Mouse (Mus musculus): ENCODE data around the gene Sod3. TPM values are rescaled to one million over a fixed set of nuclear protein-coding genes. Genes with fewer than 3 reads are reported as not detected.
A peak's percentile ranks its signal among the peaks of the same experiment; 100 is the strongest.

The Sod3 gene
- polyA plus RNA-seq (2015; fragmentation: Nextera tagmentation; extraction: Ambion mirVana), result 7.3 and 9.2 TPM in 2 replicates

DNA sequence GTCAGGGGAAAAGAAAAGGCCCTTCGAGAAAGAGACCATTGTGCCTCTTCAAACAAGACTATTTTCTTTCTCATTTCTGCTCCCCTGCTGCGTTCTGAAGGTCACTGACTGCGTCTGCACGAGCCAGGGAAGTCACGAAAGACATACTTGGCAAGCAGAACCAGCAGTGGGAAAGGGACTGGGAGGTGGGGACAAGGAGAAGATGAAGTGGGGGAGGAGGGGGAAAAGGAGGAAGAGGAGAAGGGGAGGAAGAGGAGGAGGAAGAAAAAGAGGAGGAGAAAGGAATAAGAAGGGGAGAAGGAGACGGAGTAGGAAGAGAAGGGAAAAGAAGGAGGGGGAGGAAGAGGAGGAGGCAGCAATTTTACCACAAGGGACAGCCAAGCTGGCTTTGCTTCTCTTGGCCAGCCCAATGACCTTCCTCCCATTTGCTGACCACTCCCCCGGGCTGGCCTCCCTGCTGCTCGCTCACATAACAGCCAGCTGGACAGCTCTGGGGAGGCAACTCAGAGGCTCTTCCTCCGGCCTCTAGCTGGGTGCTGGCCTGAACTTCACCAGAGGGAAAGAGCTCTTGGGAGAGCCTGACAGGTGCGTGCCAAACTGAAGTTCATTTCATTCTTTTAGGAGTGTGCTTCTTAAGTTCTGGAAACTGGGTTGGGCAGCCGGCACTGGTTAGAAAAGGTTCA is at the start of gene Sod3:
Sod3 (plus strand) TSS at position 324 of the 683 bp plus-strand sequence.
- no peak within 1 kb of the TSS for H3K4me3 ChIP-seq (ENCODE audit: low read depth, low read length)
- H3K4me1 ChIP-seq (ENCODE audit: control insufficient read depth, low read depth, low read length), result no peaks in the 10 kb centered on the region
- H3K9me3 ChIP-seq (replicated peaks; ENCODE audit: control insufficient read depth, low read length), result no peaks in the 10 kb centered on the region
- H3K4me2 ChIP-seq (ENCODE audit: low read depth, low read length), result no peak within 1 kb of the TSS
- H3K27ac ChIP-seq (ENCODE audit: low read length), result no peak within 1 kb of the TSS
- no peak within 1 kb of the TSS for H3K9ac ChIP-seq (ENCODE audit: low read depth, low read length)
- WGBS (ENCODE audit: insufficient replicate concordance), result 36% methylated on average over 11 of the region's 11 CpGs
- no peaks in the 10 kb centered on the region for H3K36me3 ChIP-seq (ENCODE audit: control insufficient read depth, insufficient read depth)
- peak; percentile 54 for ATAC-seq (ENCODE audit: low read depth)
- no peaks in the 10 kb centered on the region; the same call in 1 of the 2 replicates for H3K27me3 ChIP-seq (ENCODE audit: control insufficient read depth, insufficient read depth, low read depth, low read length)

- no peaks in the 10 kb centered on the region for H3K36me3 ChIP-seq (ENCODE audit: control insufficient read depth, insufficient read depth)
- whole genome bisulfite sequencing (ENCODE audit: insufficient replicate concordance), result 66% methylated on average over 7 of the region's 7 CpGs
- no peak overlapping the region for H3K4me3 ChIP-seq (ENCODE audit: low read depth, low read length)
- H3K4me1 ChIP-seq (ENCODE audit: control insufficient read depth, low read depth, low read length), result no peaks in the 10 kb centered on the region
- H3K9me3 ChIP-seq (replicated peaks; ENCODE audit: control insufficient read depth, low read length), result no peaks in the 10 kb centered on the region
- no peak overlapping the region for H3K27ac ChIP-seq (ENCODE audit: low read length)
- no peak overlapping the region for H3K9ac ChIP-seq (ENCODE audit: low read depth, low read length)
- H3K27me3 ChIP-seq (ENCODE audit: control insufficient read depth, insufficient read depth, low read depth, low read length), result no peaks in the 10 kb centered on the region
- no peak overlapping the region for H3K4me2 ChIP-seq (ENCODE audit: low read depth, low read length)
- ATAC-seq (ENCODE audit: low read depth), result no peak
Measured at GRCm38 (mm10) chr5:52316926-52317325, 46.7 kb upstream of the Sod3 start.

GRCm38 (mm10) chr5:52319499-52319898 is 44.1 kb upstream of the Sod3 start:
- Histone ChIP-seq H3K27ac (ENCODE audit: low read length) (no peak overlapping the region), H3K4me2 (ENCODE audit: low read depth, low read length) (no peak overlapping the region), H3K27me3 (ENCODE audit: control insufficient read depth, insufficient read depth, low read depth, low read length) (no peaks in the 10 kb centered on the region), H3K4me3 (ENCODE audit: low read depth, low read length) (no peak overlapping the region), H3K36me3 (ENCODE audit: control insufficient read depth, insufficient read depth) (no peaks in the 10 kb centered on the region), H3K9me3 (replicated peaks; ENCODE audit: control insufficient read depth, low read length) (no peaks in the 10 kb centered on the region), H3K9ac (ENCODE audit: low read depth, low read length) (no peak overlapping the region), H3K4me1 (ENCODE audit: control insufficient read depth, low read depth, low read length) (no peaks in the 10 kb centered on the region)
- 48% methylated on average over 8 of the region's 8 CpGs for WGBS (ENCODE audit: insufficient replicate concordance)
- ATAC-seq (ENCODE audit: low read depth), result no peak

GRCm38 (mm10) chr5:52332120-52332519 is 31.5 kb upstream of the Sod3 start:
- WGBS (ENCODE audit: insufficient replicate concordance), result 27% methylated on average over 8 of the region's 8 CpGs
- H3K9me3 ChIP-seq (replicated peaks; ENCODE audit: control insufficient read depth, low read length), result no peaks in the 10 kb centered on the region
- H3K27ac ChIP-seq (ENCODE audit: low read length), result no peak overlapping the region
- no peaks in the 10 kb centered on the region for H3K27me3 ChIP-seq (ENCODE audit: control insufficient read depth, insufficient read depth, low read depth, low read length)
- no peaks in the 10 kb centered on the region for H3K36me3 ChIP-seq (ENCODE audit: control insufficient read depth, insufficient read depth)
- no peak overlapping the region for H3K4me3 ChIP-seq (ENCODE audit: low read depth, low read length)
- H3K9ac ChIP-seq (ENCODE audit: low read depth, low read length), result no peak overlapping the region
- no peaks in the 10 kb centered on the region for H3K4me1 ChIP-seq (ENCODE audit: control insufficient read depth, low read depth, low read length)
- H3K4me2 ChIP-seq (ENCODE audit: low read depth, low read length), result no peak overlapping the region
- ATAC-seq (ENCODE audit: low read depth), result no peak

DNA sequence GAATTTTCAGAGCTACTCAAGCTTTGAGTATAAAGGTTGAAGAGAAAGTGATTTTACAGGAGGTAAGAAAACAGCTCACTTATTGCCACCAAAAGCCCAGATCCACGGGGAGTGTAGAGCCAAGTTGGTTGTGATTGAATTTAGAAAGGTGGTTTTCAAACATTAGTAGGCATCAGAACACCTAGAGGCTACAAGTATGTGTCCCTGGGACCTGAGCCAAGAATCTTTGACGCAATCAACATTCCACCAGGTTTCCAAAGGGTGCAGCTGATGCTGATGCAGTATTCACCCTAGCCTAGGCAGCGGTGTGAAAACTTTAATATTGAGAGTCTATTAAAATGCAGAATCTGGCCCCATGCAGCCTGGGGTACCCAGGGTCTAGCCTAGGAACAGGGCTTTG is 28.0 kb upstream of the Sod3 start:
- Histone ChIP-seq H3K4me2 (ENCODE audit: low read depth, low read length) (no peak overlapping the region), H3K27ac (ENCODE audit: low read length) (no peak overlapping the region), H3K9ac (ENCODE audit: low read depth, low read length) (no peak overlapping the region), H3K27me3 (ENCODE audit: control insufficient read depth, insufficient read depth, low read depth, low read length) (no peaks in the 10 kb centered on the region), H3K36me3 (ENCODE audit: control insufficient read depth, insufficient read depth) (no peaks in the 10 kb centered on the region), H3K4me3 (ENCODE audit: low read depth, low read length) (no peak overlapping the region), H3K9me3 (replicated peaks; ENCODE audit: control insufficient read depth, low read length) (no peaks in the 10 kb centered on the region), H3K4me1 (ENCODE audit: control insufficient read depth, low read depth, low read length) (no peaks in the 10 kb centered on the region)
- 45% methylated on average over 3 of the region's 3 CpGs for WGBS (ENCODE audit: insufficient replicate concordance)
- ATAC-seq (ENCODE audit: low read depth), result no peak

DNA sequence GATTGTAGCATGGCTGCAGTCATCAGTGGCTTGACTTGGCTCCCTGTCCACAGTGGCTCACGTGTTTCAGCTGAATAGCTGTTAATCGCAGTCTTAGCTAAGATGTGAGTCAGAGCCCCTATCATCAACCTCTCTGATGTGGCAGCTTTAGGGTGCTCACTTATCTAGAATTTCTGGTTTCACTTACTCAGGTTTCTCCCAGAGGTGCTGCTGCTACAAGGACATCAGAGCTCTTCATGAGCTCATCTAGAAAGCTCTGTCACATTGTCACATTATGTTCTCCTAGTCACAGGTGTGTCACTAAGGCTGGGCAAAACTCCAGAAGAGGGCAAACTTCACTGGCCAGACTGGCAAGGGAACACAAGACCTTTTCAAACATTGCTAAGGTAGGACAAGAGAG is 24.5 kb upstream of the Sod3 start:
- H3K36me3 ChIP-seq (ENCODE audit: control insufficient read depth, insufficient read depth), result no peaks in the 10 kb centered on the region
- H3K9me3 ChIP-seq (replicated peaks; ENCODE audit: control insufficient read depth, low read length), result no peaks in the 10 kb centered on the region
- H3K9ac ChIP-seq (ENCODE audit: low read depth, low read length), result no peak overlapping the region
- no peak overlapping the region for H3K4me3 ChIP-seq (ENCODE audit: low read depth, low read length)
- H3K27ac ChIP-seq (ENCODE audit: low read length), result no peak overlapping the region
- H3K27me3 ChIP-seq (ENCODE audit: control insufficient read depth, insufficient read depth, low read depth, low read length), result no peaks in the 10 kb centered on the region
- ATAC-seq (ENCODE audit: low read depth), result no peak
- H3K4me2 ChIP-seq (ENCODE audit: low read depth, low read length), result no peak overlapping the region
- 61% methylated on average over 2 of the region's 2 CpGs for WGBS (ENCODE audit: insufficient replicate concordance)
- H3K4me1 ChIP-seq (ENCODE audit: control insufficient read depth, low read depth, low read length), result no peaks in the 10 kb centered on the region

- Histone ChIP-seq H3K36me3 (ENCODE audit: control insufficient read depth, insufficient read depth) (no peaks in the 10 kb centered on the region), H3K27me3 (ENCODE audit: control insufficient read depth, insufficient read depth, low read depth, low read length) (no peaks in the 10 kb centered on the region), H3K4me3 (ENCODE audit: low read depth, low read length) (no peak overlapping the region), H3K27ac (ENCODE audit: low read length) (no peak overlapping the region), H3K9ac (ENCODE audit: low read depth, low read length) (no peak overlapping the region), H3K4me1 (ENCODE audit: control insufficient read depth, low read depth, low read length) (no peaks in the 10 kb centered on the region), H3K4me2 (ENCODE audit: low read depth, low read length) (no peak overlapping the region), H3K9me3 (replicated peaks; ENCODE audit: control insufficient read depth, low read length) (no peaks in the 10 kb centered on the region)
- ATAC-seq (ENCODE audit: low read depth), result no peak
- WGBS (ENCODE audit: insufficient replicate concordance), result 62% methylated on average over 2 of the region's 2 CpGs
Measured at GRCm38 (mm10) chr5:52346890-52347289, 16.7 kb upstream of the Sod3 start.

GRCm38 (mm10) chr5:52350451-52350850 is 13.1 kb upstream of the Sod3 start:
- ATAC-seq (ENCODE audit: low read depth), result no peak
- H3K27ac ChIP-seq (ENCODE audit: low read length), result no peak overlapping the region
- H3K27me3 ChIP-seq (ENCODE audit: control insufficient read depth, insufficient read depth, low read depth, low read length), result no peaks in the 10 kb centered on the region
- H3K36me3 ChIP-seq (ENCODE audit: control insufficient read depth, insufficient read depth), result no peaks in the 10 kb centered on the region
- no peaks in the 10 kb centered on the region for H3K4me1 ChIP-seq (ENCODE audit: control insufficient read depth, low read depth, low read length)
- no peak overlapping the region for H3K9ac ChIP-seq (ENCODE audit: low read depth, low read length)
- H3K9me3 ChIP-seq (replicated peaks; ENCODE audit: control insufficient read depth, low read length), result no peaks in the 10 kb centered on the region
- no peak overlapping the region for H3K4me2 ChIP-seq (ENCODE audit: low read depth, low read length)
- H3K4me3 ChIP-seq (ENCODE audit: low read depth, low read length), result no peak overlapping the region
- 60% methylated on average over 2 of the region's 2 CpGs for WGBS (ENCODE audit: insufficient replicate concordance)

DNA sequence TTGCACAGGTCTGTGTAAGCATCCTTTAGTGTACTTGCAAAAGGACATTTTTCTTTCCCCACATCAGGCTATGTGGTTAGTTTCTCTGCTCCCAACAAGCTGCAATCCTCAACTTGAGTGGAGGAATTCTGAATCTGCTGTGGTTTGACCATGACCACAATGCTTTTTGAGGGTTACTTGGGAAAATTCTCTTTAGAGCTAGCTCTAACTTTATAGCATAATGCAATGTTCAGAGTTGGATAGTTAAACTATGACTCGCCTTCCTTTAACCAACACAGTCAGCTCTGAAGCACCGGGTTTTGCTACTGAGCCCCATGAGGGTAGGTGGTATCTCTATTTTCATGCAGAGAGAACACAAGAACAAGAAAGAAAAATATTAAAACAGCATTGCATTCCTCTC is 12.0 kb upstream of the Sod3 start:
- H3K9ac ChIP-seq (ENCODE audit: low read depth, low read length), result no peak overlapping the region
- H3K27me3 ChIP-seq (ENCODE audit: control insufficient read depth, insufficient read depth, low read depth, low read length), result no peaks in the 10 kb centered on the region
- no peaks in the 10 kb centered on the region for H3K4me1 ChIP-seq (ENCODE audit: control insufficient read depth, low read depth, low read length)
- H3K27ac ChIP-seq (ENCODE audit: low read length), result no peak overlapping the region
- WGBS (ENCODE audit: insufficient replicate concordance), result 62% methylated on average over 2 of the region's 2 CpGs
- no peaks in the 10 kb centered on the region for H3K9me3 ChIP-seq (replicated peaks; ENCODE audit: control insufficient read depth, low read length)
- no peak for ATAC-seq (ENCODE audit: low read depth)
- no peak overlapping the region for H3K4me2 ChIP-seq (ENCODE audit: low read depth, low read length)
- no peak overlapping the region for H3K4me3 ChIP-seq (ENCODE audit: low read depth, low read length)
- no peaks in the 10 kb centered on the region for H3K36me3 ChIP-seq (ENCODE audit: control insufficient read depth, insufficient read depth)

Data from liver, embryonic 16.5 days (tissue).